Mouse (Mus musculus): ENCODE measurements around the gene Hltf.

DNA sequence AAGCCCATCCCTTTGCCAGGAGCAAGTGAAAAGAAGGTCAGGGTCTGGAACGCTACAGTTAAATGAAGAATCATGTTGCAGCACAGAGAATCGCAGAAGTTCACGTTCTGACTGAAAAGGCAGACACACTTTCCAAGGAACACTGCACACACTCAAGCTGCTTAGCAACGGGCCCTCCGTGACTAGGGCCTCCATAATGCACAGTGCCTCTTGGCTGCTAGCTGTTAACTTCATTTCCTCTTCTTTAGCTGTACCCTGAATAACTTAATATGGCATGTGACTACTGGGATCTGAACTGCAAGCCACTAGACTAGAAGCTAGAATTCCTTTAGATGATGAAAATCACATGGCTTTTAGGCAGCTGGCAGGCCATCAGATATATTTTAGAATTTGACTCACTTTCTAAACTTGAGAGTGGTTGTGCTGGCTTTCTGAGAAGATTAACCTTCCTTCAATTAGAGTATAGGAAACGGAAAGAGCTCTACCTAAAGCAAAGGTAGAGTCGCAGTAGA, 89.3 kb downstream of the Hltf start:
- no peak for TF ChIP-seq POLR2A (IDR thresholded peaks at IDR 0.05; ENCODE audit: insufficient read depth, low read length)
- no peak for TF ChIP-seq CTCF (IDR thresholded peaks at IDR 0.05; ENCODE audit: low read depth, low read length)
- no peak for TF ChIP-seq EP300 (IDR thresholded peaks at IDR 0.05; ENCODE audit: insufficient read depth, low read depth, low read length)

All from ES-Bruce4 (cell line).